Comparison of ENCODE assay signal across 27 mouse cellular contexts in genomic region chr17:69472401-69472800, GRCm38 (mm10). TPM values are rescaled to one million over a fixed set of nuclear protein-coding genes. Genes with fewer than 3 reads are reported as not detected.
"Had no signal": no experiment of that assay in that cellular context is flagged by ENCODE, and none has a peak within 500 bp of the region (broad histone marks: within the 10 kb centered on the region; RNA-seq: fewer than 3 reads in every experiment).

No protein-coding gene starts in this region.

- H3K9me3 ChIP-seq: embryonic facial prominence, embryonic 10.5 days; embryonic facial prominence, embryonic 12.5 days; embryonic facial prominence, embryonic 13.5 days; embryonic facial prominence, embryonic 15.5 days; forebrain, embryonic 10.5 days; forebrain, embryonic 12.5 days; forebrain, embryonic 13.5 days; forebrain, embryonic 15.5 days had no signal

- H3K27me3 ChIP-seq: embryonic facial prominence, embryonic 12.5 days; forebrain, embryonic 15.5 days had no signal

- H3K27ac ChIP-seq: embryonic facial prominence, embryonic 10.5 days; embryonic facial prominence, embryonic 12.5 days; embryonic facial prominence, embryonic 13.5 days; embryonic facial prominence, embryonic 15.5 days; forebrain, embryonic 10.5 days; forebrain, embryonic 12.5 days; forebrain, embryonic 13.5 days; forebrain, embryonic 15.5 days; gastrocnemius, adult 2 months; heart, adult 2 months had no signal

- H3K4me1 ChIP-seq: embryonic facial prominence, embryonic 12.5 days had no signal

- DNase-seq: cerebellum, adult 8-10 months; cerebellum, adult 9-10 months; cerebellum, adult 9-11 months; cerebellum, postnatal 14 days; cerebellum, postnatal 25 days; cerebellum, postnatal 36 days; embryo, embryonic 11 days; forebrain, postnatal 0 days; gastrocnemius, adult 2 months; gastrocnemius, postnatal 10 days; gastrocnemius, postnatal 14 days; gastrocnemius, postnatal 25 days; gastrocnemius, postnatal 36 days; heart, adult 18-20 months; heart, adult 2 months had no signal

- H3K4me2 ChIP-seq: embryonic facial prominence, embryonic 12.5 days; embryonic facial prominence, embryonic 13.5 days; embryonic facial prominence, embryonic 15.5 days; forebrain, embryonic 12.5 days; forebrain, embryonic 13.5 days; forebrain, embryonic 15.5 days had no signal

- H3K36me3 ChIP-seq: embryonic facial prominence, embryonic 10.5 days; embryonic facial prominence, embryonic 12.5 days; embryonic facial prominence, embryonic 13.5 days; embryonic facial prominence, embryonic 15.5 days; forebrain, embryonic 10.5 days; forebrain, embryonic 12.5 days; forebrain, embryonic 15.5 days had no signal

- ATAC-seq: forebrain, embryonic 13.5 days; forebrain, embryonic 14.5 days; forebrain, embryonic 15.5 days; forebrain, embryonic 16.5 days; forebrain, postnatal 0 days had no signal

- H3K9ac ChIP-seq: embryonic facial prominence, embryonic 12.5 days; embryonic facial prominence, embryonic 13.5 days; embryonic facial prominence, embryonic 15.5 days; forebrain, embryonic 12.5 days; forebrain, embryonic 13.5 days; forebrain, embryonic 15.5 days; forebrain, postnatal 0 days had no signal

- H3K4me3 ChIP-seq: embryonic facial prominence, embryonic 10.5 days; embryonic facial prominence, embryonic 12.5 days; embryonic facial prominence, embryonic 13.5 days; embryonic facial prominence, embryonic 15.5 days; erythroblast, embryonic 14.5 days; forebrain, embryonic 10.5 days; forebrain, embryonic 12.5 days; forebrain, embryonic 13.5 days; forebrain, embryonic 15.5 days; gastrocnemius, adult 2 months; heart, adult 2 months had no signal

RNA-seq across cellular contexts. Expression of gene Akain1, which starts 33.3 kb away (rescaled TPM):
- polyA plus RNA-seq: embryonic facial prominence, embryonic 10.5 days; embryonic facial prominence, embryonic 12.5 days; embryonic facial prominence, embryonic 13.5 days; embryonic facial prominence, embryonic 14.5 days; embryonic facial prominence, embryonic 15.5 days; erythroblast, embryonic 14.5 days; forebrain, embryonic 10.5 days had no signal
